Mouse (Mus musculus): ENCODE results near the gene Actr6. TPM values are rescaled to one million over a fixed set of nuclear protein-coding genes. Genes with fewer than 3 reads are reported as not detected.

Actr6 gene
- 10 to 100 TPM; 25.4 to 26.4 TPM for total RNA-seq (2021)
- long read RNA-seq, transcript Actr6-201 (11 exons, 1,705 nt): major isoform, 16 of 18 reads
- long read RNA-seq, partial matches to known transcripts: 0 of 18 reads
- long read RNA-seq, other reads (novel, unspliced or antisense): 2 of 18 reads

GRCm38 (mm10) chr10:89732001-89732794 lies at the start of gene Actr6:
Actr6 (minus strand) TSS chr10:89732295.
- peak; percentile 85 to 97 for DNase-seq (ENCODE audit: low spot score in 2 of 2)

GRCm38 (mm10) chr10:89776029-89776428 lies 43.9 kb upstream of the Actr6 start:
- DNase-seq (ENCODE audit: low spot score in 2 of 2): peak in 1 of 2 experiments; percentile 65

- DNase-seq (ENCODE audit: low spot score in 2 of 2): no peak
Observed at GRCm38 (mm10) chr10:89771894-89772293, 39.8 kb upstream of the Actr6 start.

GRCm38 (mm10) chr10:89769096-89769495 lies 37.0 kb upstream of the Actr6 start:
- DNase-seq (ENCODE audit: low spot score in 2 of 2): no peak

GRCm38 (mm10) chr10:89768352-89769020 lies 36.4 kb upstream of the Actr6 start:
- no peak for DNase-seq (ENCODE audit: low spot score in 2 of 2)

GRCm38 (mm10) chr10:89765790-89766714 lies 34.0 kb upstream of the Actr6 start:
- no peak for DNase-seq (ENCODE audit: low spot score in 2 of 2)

GRCm38 (mm10) chr10:89764457-89765121 lies 32.5 kb upstream of the Actr6 start:
- no peak for DNase-seq (ENCODE audit: low spot score in 2 of 2)

GRCm38 (mm10) chr10:89760772-89761171 lies 28.7 kb upstream of the Actr6 start:
- DNase-seq (ENCODE audit: low spot score in 2 of 2): no peak

- no peak for DNase-seq (ENCODE audit: low spot score in 2 of 2)
Observed at GRCm38 (mm10) chr10:89755231-89755630, 23.1 kb upstream of the Actr6 start.

GRCm38 (mm10) chr10:89751069-89751468 lies 19.0 kb upstream of the Actr6 start:
- DNase-seq (ENCODE audit: low spot score in 2 of 2): no peak

GRCm38 (mm10) chr10:89748619-89749018 lies 16.5 kb upstream of the Actr6 start:
- no peak for DNase-seq (ENCODE audit: low spot score in 2 of 2)

- no peak for DNase-seq (ENCODE audit: low spot score in 2 of 2)
Observed at GRCm38 (mm10) chr10:89747911-89748310, 15.8 kb upstream of the Actr6 start.

- DNase-seq (ENCODE audit: low spot score in 2 of 2): no peak
Observed at GRCm38 (mm10) chr10:89747221-89747905, 15.3 kb upstream of the Actr6 start.

GRCm38 (mm10) chr10:89746581-89746980 lies 14.5 kb upstream of the Actr6 start:
- no peak for DNase-seq (ENCODE audit: low spot score in 2 of 2)

- peak in 1 of 2 experiments; percentile 14 for DNase-seq (ENCODE audit: low spot score in 2 of 2)
Observed at GRCm38 (mm10) chr10:89745666-89746020, 13.5 kb upstream of the Actr6 start.

- DNase-seq (ENCODE audit: low spot score in 2 of 2): peak; percentile 79 to 90
Observed at GRCm38 (mm10) chr10:89744871-89745665, 13.0 kb upstream of the Actr6 start, which contains the start of gene Uhrf1bp1l. Uhrf1bp1l (plus strand) TSS chr10:89744991.

GRCm38 (mm10) chr10:89744341-89744740 lies 12.2 kb upstream of the Actr6 start:
- no peak for DNase-seq (ENCODE audit: low spot score in 2 of 2)

GRCm38 (mm10) chr10:89743266-89743665 lies 11.2 kb upstream of the Actr6 start:
- DNase-seq (ENCODE audit: low spot score in 2 of 2): no peak

GRCm38 (mm10) chr10:89740995-89741394 lies 8.9 kb upstream of the Actr6 start:
- no peak for DNase-seq (ENCODE audit: low spot score in 2 of 2)

All from layer of hippocampus, adult 18-20 months (tissue).